Mouse (Mus musculus): ENCODE results near the gene Cryaa. TPM values are rescaled to one million over a fixed set of nuclear protein-coding genes. Genes with fewer than 3 reads are reported as not detected.
A peak's percentile ranks its signal among the peaks of the same experiment; 100 is the strongest.

Gene Cryaa
- polyA plus RNA-seq, 1 experiment from 2014 or later, result not detected

GRCm38 (mm10) chr17:31637866-31638570, 39.6 kb upstream of the Cryaa start:
- Histone ChIP-seq H3K27ac (ENCODE audit: low read length) (peak overlapping the region; percentile 91), H3K4me1 (ENCODE audit: control insufficient read depth, low read depth, low read length) (peaks cover 6% of the 10 kb centered on the region), H3K27me3 (ENCODE audit: control insufficient read depth, insufficient read depth, low read depth, low read length) (peaks cover 25% of the 10 kb centered on the region), H3K36me3 (ENCODE audit: control insufficient read depth, insufficient read depth) (no peaks in the 10 kb centered on the region), H3K4me2 (ENCODE audit: low read depth, low read length) (peak overlapping the region; percentile 62; the same call in 1 of the 2 replicates), H3K9ac (ENCODE audit: low read depth, low read length) (no peak overlapping the region), H3K9me3 (replicated peaks; ENCODE audit: control insufficient read depth, low read length) (no peaks in the 10 kb centered on the region), H3K4me3 (ENCODE audit: low read depth, low read length) (no peak overlapping the region)
- 48% methylated on average over 9 of the region's 9 CpGs for WGBS (ENCODE audit: insufficient replicate concordance)
- no peak for ATAC-seq (ENCODE audit: low read depth)

GRCm38 (mm10) chr17:31639651-31640050, 38.0 kb upstream of the Cryaa start:
- peaks cover 25% of the 10 kb centered on the region for H3K27me3 ChIP-seq (ENCODE audit: control insufficient read depth, insufficient read depth, low read depth, low read length)
- H3K27ac ChIP-seq (ENCODE audit: low read length), result no peak overlapping the region
- H3K4me3 ChIP-seq (ENCODE audit: low read depth, low read length), result no peak overlapping the region
- H3K4me2 ChIP-seq (ENCODE audit: low read depth, low read length), result no peak overlapping the region
- H3K36me3 ChIP-seq (ENCODE audit: control insufficient read depth, insufficient read depth), result no peaks in the 10 kb centered on the region
- 55% methylated on average over 4 of the region's 4 CpGs for WGBS (ENCODE audit: insufficient replicate concordance)
- H3K9ac ChIP-seq (ENCODE audit: low read depth, low read length), result no peak overlapping the region
- H3K9me3 ChIP-seq (replicated peaks; ENCODE audit: control insufficient read depth, low read length), result no peaks in the 10 kb centered on the region
- no peak for ATAC-seq (ENCODE audit: low read depth)
- peaks cover 6% of the 10 kb centered on the region for H3K4me1 ChIP-seq (ENCODE audit: control insufficient read depth, low read depth, low read length)

- peaks cover 6% of the 10 kb centered on the region for H3K4me1 ChIP-seq (ENCODE audit: control insufficient read depth, low read depth, low read length)
- H3K4me2 ChIP-seq (ENCODE audit: low read depth, low read length), result no peak overlapping the region
- H3K9ac ChIP-seq (ENCODE audit: low read depth, low read length), result no peak overlapping the region
- H3K4me3 ChIP-seq (ENCODE audit: low read depth, low read length), result no peak overlapping the region
- H3K27me3 ChIP-seq (ENCODE audit: control insufficient read depth, insufficient read depth, low read depth, low read length), result peaks cover 5% of the 10 kb centered on the region
- no peak for ATAC-seq (ENCODE audit: low read depth)
- H3K27ac ChIP-seq (ENCODE audit: low read length), result no peak overlapping the region
- peaks cover 10% of the 10 kb centered on the region for H3K36me3 ChIP-seq (ENCODE audit: control insufficient read depth, insufficient read depth)
- no peaks in the 10 kb centered on the region for H3K9me3 ChIP-seq (replicated peaks; ENCODE audit: control insufficient read depth, low read length)
- 45% methylated on average over 8 of the region's 8 CpGs for WGBS (ENCODE audit: insufficient replicate concordance)
Observed at GRCm38 (mm10) chr17:31642331-31642730, 35.3 kb upstream of the Cryaa start.

GRCm38 (mm10) chr17:31642913-31643312, 34.7 kb upstream of the Cryaa start:
- 58% methylated on average over 4 of the region's 4 CpGs for WGBS (ENCODE audit: insufficient replicate concordance)
- H3K4me1 ChIP-seq (ENCODE audit: control insufficient read depth, low read depth, low read length), result peaks cover under 1% of the 10 kb centered on the region
- H3K4me2 ChIP-seq (ENCODE audit: low read depth, low read length), result no peak overlapping the region
- H3K9me3 ChIP-seq (replicated peaks; ENCODE audit: control insufficient read depth, low read length), result no peaks in the 10 kb centered on the region
- peaks cover 16% of the 10 kb centered on the region for H3K36me3 ChIP-seq (ENCODE audit: control insufficient read depth, insufficient read depth)
- no peaks in the 10 kb centered on the region for H3K27me3 ChIP-seq (ENCODE audit: control insufficient read depth, insufficient read depth, low read depth, low read length)
- H3K9ac ChIP-seq (ENCODE audit: low read depth, low read length), result no peak overlapping the region
- no peak overlapping the region for H3K4me3 ChIP-seq (ENCODE audit: low read depth, low read length)
- no peak for ATAC-seq (ENCODE audit: low read depth)
- H3K27ac ChIP-seq (ENCODE audit: low read length), result no peak overlapping the region

- WGBS (ENCODE audit: insufficient replicate concordance), result 81% methylated on average over 5 of the region's 5 CpGs
- H3K4me1 ChIP-seq (ENCODE audit: control insufficient read depth, low read depth, low read length), result no peaks in the 10 kb centered on the region
- H3K9ac ChIP-seq (ENCODE audit: low read depth, low read length), result no peak overlapping the region
- H3K4me2 ChIP-seq (ENCODE audit: low read depth, low read length), result no peak overlapping the region
- H3K27ac ChIP-seq (ENCODE audit: low read length), result no peak overlapping the region
- H3K27me3 ChIP-seq (ENCODE audit: control insufficient read depth, insufficient read depth, low read depth, low read length), result no peaks in the 10 kb centered on the region
- no peak overlapping the region for H3K4me3 ChIP-seq (ENCODE audit: low read depth, low read length)
- ATAC-seq (ENCODE audit: low read depth), result no peak
- H3K36me3 ChIP-seq (ENCODE audit: control insufficient read depth, insufficient read depth), result peaks cover 50% of the 10 kb centered on the region
- H3K9me3 ChIP-seq (replicated peaks; ENCODE audit: control insufficient read depth, low read length), result no peaks in the 10 kb centered on the region
Observed at GRCm38 (mm10) chr17:31646199-31647002, 31.2 kb upstream of the Cryaa start.

- no peaks in the 10 kb centered on the region for H3K27me3 ChIP-seq (ENCODE audit: control insufficient read depth, insufficient read depth, low read depth, low read length)
- no peak overlapping the region for H3K4me3 ChIP-seq (ENCODE audit: low read depth, low read length)
- peak; percentile 51 for ATAC-seq (ENCODE audit: low read depth)
- no peak overlapping the region for H3K27ac ChIP-seq (ENCODE audit: low read length)
- no peaks in the 10 kb centered on the region for H3K9me3 ChIP-seq (replicated peaks; ENCODE audit: control insufficient read depth, low read length)
- peaks cover 24% of the 10 kb centered on the region for H3K4me1 ChIP-seq (ENCODE audit: control insufficient read depth, low read depth, low read length)
- peaks cover 83% of the 10 kb centered on the region for H3K36me3 ChIP-seq (ENCODE audit: control insufficient read depth, insufficient read depth)
- H3K9ac ChIP-seq (ENCODE audit: low read depth, low read length), result no peak overlapping the region
- WGBS (ENCODE audit: insufficient replicate concordance), result 82% methylated on average over 14 of the region's 14 CpGs
- H3K4me2 ChIP-seq (ENCODE audit: low read depth, low read length), result no peak overlapping the region
Observed at GRCm38 (mm10) chr17:31652152-31652551, 25.5 kb upstream of the Cryaa start.

- H3K4me3 ChIP-seq (ENCODE audit: low read depth, low read length), result no peak overlapping the region
- 87% methylated on average over 6 of the region's 6 CpGs for WGBS (ENCODE audit: insufficient replicate concordance)
- H3K9ac ChIP-seq (ENCODE audit: low read depth, low read length), result no peak overlapping the region
- no peaks in the 10 kb centered on the region for H3K27me3 ChIP-seq (ENCODE audit: control insufficient read depth, insufficient read depth, low read depth, low read length)
- H3K9me3 ChIP-seq (replicated peaks; ENCODE audit: control insufficient read depth, low read length), result no peaks in the 10 kb centered on the region
- no peak for ATAC-seq (ENCODE audit: low read depth)
- peaks cover 71% of the 10 kb centered on the region for H3K36me3 ChIP-seq (ENCODE audit: control insufficient read depth, insufficient read depth)
- H3K4me2 ChIP-seq (ENCODE audit: low read depth, low read length), result no peak overlapping the region
- peaks cover 27% of the 10 kb centered on the region for H3K4me1 ChIP-seq (ENCODE audit: control insufficient read depth, low read depth, low read length)
- no peak overlapping the region for H3K27ac ChIP-seq (ENCODE audit: low read length)
Observed at GRCm38 (mm10) chr17:31653277-31653676, 24.3 kb upstream of the Cryaa start.

- 70% methylated on average over 4 of the region's 4 CpGs for WGBS (ENCODE audit: insufficient replicate concordance)
- Histone ChIP-seq H3K36me3 (ENCODE audit: control insufficient read depth, insufficient read depth) (peaks cover 52% of the 10 kb centered on the region), H3K4me3 (ENCODE audit: low read depth, low read length) (no peak overlapping the region), H3K27me3 (ENCODE audit: control insufficient read depth, insufficient read depth, low read depth, low read length) (no peaks in the 10 kb centered on the region), H3K27ac (ENCODE audit: low read length) (peak overlapping the region; percentile 36), H3K9me3 (replicated peaks; ENCODE audit: control insufficient read depth, low read length) (no peaks in the 10 kb centered on the region), H3K4me2 (ENCODE audit: low read depth, low read length) (0 out of 2 replicates have a peak overlapping the region, but pooled peaks have one; percentile 1), H3K4me1 (ENCODE audit: control insufficient read depth, low read depth, low read length) (peaks cover 34% of the 10 kb centered on the region), H3K9ac (ENCODE audit: low read depth, low read length) (no peak overlapping the region)
- ATAC-seq (ENCODE audit: low read depth), result no peak
Observed at GRCm38 (mm10) chr17:31655366-31655765, 22.2 kb upstream of the Cryaa start.

- Histone ChIP-seq H3K4me3 (ENCODE audit: low read depth, low read length) (no peak overlapping the region), H3K27ac (ENCODE audit: low read length) (no peak overlapping the region), H3K9ac (ENCODE audit: low read depth, low read length) (no peak overlapping the region), H3K4me1 (ENCODE audit: control insufficient read depth, low read depth, low read length) (peaks cover 34% of the 10 kb centered on the region), H3K27me3 (ENCODE audit: control insufficient read depth, insufficient read depth, low read depth, low read length) (no peaks in the 10 kb centered on the region), H3K36me3 (ENCODE audit: control insufficient read depth, insufficient read depth) (peaks cover 38% of the 10 kb centered on the region), H3K4me2 (ENCODE audit: low read depth, low read length) (peak overlapping the region; percentile 61), H3K9me3 (replicated peaks; ENCODE audit: control insufficient read depth, low read length) (no peaks in the 10 kb centered on the region)
- ATAC-seq (ENCODE audit: low read depth), result no peak
- WGBS (ENCODE audit: insufficient replicate concordance), result 82% methylated on average over 5 of the region's 5 CpGs
Observed at GRCm38 (mm10) chr17:31656682-31657081, 20.9 kb upstream of the Cryaa start.
